Mouse (Mus musculus): ENCODE measurements at regions not wholly inside any gene's neighbourhood (a gene's known extent, or its start where the extent isn't known, plus 50 kb on each side); places are given as distances from the start of the nearest gene placed in this dataset.
"Not testable (repeated sequence)": the region's sequence is repeated elsewhere in the genome, so short reads cannot be mapped to it uniquely, and the experiment has no call there.

DNA sequence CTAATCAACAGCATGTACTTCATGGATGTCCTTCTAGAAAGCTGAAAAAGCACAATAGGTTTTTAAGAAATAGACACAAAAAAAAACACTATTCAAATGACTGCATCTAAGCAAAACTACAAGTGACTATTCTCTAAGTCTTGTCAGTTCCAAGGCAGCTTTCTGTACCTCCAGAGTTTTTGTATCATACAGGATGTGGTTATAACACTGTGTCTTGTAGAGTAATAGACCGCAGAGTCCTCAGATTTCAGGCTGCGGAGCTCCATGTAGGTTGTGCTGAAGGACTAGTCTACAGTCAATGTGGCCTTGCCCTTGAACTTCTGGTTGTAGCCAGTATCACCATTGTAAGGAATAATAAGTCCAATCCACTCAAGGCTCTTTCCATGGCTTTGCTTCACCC is 1137.7 kb upstream of the Zfp386 start:
- peak; percentile 69 for DNase-seq (ENCODE audit: low read depth)

DNA sequence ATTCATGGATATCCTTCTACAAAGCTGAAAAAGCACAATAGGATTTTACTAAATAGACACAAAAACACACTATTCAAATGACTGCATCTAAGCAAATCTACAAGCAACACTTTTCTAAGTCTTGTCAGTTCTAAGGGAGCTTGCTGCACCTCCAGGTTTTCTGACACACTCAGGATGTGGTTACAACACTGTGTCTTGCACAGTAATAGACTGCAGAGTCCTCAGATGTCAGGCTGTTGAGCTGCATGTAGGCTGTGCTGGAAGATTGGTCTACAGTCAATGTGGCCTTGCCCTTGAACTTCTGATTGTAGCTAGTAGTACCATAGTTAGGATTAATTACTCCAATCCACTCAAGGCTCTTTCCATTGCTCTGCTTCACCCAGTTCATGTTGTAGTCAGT is 1133.1 kb upstream of the Zfp386 start:
- peak; percentile 40 for DNase-seq (ENCODE audit: low read depth)

DNA sequence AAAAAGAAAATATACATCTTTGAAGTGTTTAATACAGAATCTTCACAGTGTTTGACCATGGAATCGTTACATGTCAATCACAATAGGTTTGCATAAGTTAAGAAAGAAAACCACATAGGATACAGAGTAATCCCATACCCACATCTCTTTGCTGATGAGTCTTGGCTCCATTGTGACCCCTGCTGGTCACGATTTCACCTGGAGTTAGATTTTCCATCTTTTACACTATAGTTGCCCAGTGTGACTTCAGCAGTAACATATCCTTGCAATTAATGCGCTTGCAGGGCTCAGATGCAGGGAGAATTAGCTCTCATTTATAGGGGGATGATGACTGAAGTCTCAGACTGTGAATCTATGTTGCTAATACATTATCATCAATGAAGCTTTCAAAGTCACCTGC is 1119.8 kb upstream of the Zfp386 start:
- DNase-seq (ENCODE audit: low read depth) = peak; percentile 52

DNA sequence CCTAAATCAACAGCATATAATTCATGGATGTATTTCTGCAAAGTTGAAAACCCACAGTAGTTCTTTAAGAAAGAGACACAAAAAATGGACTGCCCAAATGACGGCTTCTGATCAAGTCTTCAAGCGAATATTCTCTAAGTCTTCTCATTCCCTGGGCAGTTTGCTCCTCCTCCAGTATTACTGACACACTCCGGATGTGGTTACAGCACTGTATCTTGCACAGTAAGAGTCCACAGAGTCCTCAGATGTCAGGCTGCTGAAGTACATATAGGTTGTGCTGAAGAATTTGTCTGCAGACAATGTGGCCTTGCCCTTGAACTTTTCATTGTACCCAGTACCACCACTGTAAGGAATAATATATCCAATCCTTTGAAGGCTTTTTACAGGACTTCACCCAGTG is 1115.4 kb upstream of the Zfp386 start:
- DNase-seq (ENCODE audit: low read depth) = peak; percentile 35

DNA sequence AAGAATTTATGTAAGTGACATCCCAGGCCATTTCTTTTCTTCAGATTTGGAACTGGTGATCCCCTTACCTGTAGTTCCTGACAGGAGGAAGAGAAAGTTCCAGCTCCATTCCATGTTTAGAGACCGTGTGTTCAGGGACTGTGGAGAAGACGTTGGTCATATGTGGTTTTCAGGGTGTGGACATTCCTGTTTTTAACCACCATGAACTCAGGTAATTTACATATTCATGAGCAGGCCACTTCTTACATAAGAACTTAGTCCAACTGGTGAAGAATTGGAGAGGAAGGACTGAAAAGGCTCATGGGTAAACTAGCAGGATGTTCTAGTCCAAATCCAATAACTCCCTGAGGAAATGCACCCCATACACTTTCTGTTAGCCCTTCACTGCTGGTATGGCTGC is 1114.9 kb upstream of the Zfp386 start:
- no peak for DNase-seq (ENCODE audit: low read depth)

DNA sequence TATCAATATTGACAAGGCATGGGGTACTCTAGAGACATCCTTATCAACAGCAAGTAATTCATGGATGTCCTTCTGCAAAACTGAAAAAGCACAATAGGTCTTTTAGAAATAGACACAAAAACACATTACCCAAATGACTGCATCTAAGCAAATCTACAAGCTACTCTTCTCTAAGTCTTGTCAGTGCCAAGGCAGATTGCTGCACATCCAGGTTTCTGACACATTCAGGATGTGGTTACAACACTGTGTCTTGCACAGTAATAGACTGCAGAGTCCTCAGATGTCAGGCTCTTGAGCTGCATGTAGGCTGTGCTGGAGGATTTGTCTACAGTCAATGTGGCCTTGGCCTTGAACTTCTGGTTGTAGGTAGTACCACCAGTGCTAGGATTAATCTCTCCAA is 1110.7 kb upstream of the Zfp386 start:
- DNase-seq (ENCODE audit: low read depth) = peak; percentile 49

DNA sequence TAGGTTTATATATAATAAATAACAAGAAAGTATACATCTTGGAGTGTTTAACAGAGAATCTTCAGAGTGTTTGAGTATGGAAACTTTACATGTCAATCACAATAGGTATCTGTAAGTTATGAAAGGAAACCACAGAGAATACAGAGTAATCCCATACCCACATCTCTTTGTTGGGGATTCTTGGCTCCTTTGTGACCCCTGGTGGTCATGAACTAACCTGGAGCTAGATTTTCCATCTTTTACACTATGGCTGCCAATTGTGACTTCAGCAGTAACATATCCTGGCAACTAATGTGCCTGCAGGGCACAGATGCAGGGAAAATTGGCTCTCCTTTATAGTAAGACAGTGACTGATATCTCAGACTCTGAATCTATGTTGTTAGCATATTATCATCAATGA is 1107.9 kb upstream of the Zfp386 start:
- peak; percentile 49 for DNase-seq (ENCODE audit: low read depth)

DNA sequence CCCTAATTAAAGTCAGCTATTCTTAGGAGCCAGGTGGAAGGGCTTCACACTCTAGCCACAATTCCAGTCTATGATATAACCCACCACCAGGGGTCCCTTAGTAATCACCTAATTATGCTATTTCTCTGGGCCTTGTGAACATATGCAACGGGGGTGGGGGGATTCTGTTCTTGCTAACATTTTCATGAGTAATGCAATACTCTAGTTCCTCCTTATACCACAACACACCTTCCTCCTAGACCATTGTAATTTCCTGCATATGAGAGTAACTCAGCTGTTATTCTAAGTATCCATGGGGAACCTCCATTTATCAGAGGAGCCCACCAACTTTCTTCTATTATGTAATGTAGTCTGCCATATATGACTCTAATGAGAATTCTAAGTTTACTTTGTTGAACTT is 1085.4 kb upstream of the Zfp386 start:
- DNase-seq (ENCODE audit: low read depth) = peak; percentile 11

DNA sequence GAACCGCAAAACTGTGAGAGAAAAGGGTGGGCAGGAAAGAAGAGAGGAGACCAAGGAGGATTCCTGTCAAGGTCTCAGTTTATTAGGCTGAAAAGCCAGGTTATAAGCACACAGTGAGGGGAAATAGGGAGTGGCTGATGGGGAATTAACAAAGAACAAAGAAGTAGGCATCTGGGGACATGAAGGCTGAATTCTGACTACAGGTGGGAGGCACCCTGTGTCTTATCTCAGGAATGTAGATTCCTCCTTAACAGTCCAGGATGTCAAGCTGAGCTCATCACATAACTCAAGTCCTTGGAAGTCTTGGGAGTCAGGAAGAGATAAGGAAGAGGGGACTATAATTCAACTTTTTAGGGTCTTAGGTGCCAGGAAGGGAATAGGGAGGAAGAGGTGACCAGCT is 1083.3 kb upstream of the Zfp386 start:
- not testable (repeated sequence) for DNase-seq (ENCODE audit: low read depth)

DNA sequence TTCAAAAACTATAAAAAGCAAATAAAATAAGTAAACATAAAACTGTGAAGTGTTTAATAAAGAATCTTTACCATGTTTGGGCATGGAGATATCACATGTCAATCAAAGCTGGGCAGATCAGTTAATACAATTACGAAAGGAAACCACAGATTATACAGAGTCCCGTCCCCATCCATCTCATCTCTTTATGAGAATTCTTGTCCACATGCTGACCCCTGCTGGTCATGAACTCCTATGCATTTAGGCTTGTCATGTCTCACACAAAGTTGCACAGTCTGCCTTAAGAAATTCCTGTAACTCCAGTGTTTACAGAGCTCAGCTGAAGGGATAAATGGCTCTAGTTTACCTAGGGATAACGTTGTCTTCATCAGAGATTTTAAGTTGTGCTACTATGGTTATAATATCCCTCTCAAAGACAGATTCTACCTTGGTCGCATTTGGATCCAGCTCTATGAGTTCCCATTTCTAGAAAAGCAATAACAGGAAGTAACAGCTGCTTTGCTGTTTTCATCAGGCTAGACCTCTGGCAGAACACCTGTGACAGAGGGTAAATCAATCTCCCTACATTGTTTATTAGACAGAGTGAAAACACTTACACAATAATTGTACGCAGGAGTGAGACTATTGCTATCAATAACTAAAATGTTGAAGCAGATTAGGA is 1065.9 kb upstream of the Zfp386 start:
- peak; percentile 80 for DNase-seq (ENCODE audit: low read depth)

DNA sequence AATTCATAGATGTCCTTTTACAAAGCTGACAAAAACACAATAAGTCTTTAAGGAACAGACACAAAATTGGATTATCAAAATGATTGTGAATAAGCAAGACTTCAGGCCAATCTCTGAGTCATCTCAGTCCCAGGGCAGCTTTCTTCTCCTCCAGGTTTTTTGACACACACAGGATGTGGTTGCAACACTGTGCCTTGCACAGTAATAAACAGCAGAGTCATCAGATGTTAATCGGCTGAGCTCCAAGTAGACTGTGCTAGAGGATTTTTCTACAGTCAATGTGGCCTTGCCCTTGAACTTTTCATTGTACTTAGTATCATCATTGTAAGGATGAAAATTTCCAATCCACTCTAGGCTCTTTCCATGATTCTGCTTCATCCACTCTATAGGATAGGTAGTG is 1056.6 kb upstream of the Zfp386 start:
- DNase-seq (ENCODE audit: low read depth) = peak; percentile 74

DNA sequence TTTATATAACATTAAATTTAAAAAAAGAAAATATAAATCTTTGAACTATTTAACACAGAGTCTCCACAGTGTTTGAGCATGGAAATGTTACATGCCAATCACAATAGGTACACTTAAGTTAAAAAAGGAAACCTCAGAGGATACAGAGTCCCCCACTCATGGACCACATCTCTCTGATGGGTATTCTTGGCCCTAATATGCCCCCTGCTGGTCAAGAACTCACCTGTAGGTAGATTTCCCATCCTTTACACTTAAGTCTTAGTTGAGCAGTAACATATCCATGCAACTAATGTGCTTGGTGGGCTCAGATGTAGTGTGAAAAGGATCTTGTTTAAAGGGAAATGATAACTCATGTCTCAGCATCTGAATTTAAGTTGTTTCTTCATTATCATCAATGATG is 1050.7 kb upstream of the Zfp386 start:
- peak; percentile 66 for DNase-seq (ENCODE audit: low read depth)

DNA sequence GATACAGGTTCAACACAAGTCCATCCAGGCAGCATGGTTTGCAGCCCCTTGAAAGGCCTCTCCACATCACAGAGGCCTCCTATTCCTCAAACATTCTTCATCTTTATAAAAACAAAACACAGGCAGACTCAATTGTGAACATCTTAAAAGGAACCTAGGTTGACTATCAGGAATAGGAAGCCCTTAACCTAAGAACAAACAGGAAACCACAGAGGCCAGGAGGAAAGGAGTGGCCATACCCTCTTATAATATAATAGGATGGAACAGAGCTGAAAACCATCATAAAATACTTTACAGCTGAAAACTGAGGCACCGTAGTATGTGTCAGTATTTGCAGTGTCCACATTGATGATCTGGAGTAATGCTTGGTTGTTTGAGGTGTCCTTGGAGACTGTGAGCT is 1044.4 kb upstream of the Zfp386 start:
- no peak for DNase-seq (ENCODE audit: low read depth)

DNA sequence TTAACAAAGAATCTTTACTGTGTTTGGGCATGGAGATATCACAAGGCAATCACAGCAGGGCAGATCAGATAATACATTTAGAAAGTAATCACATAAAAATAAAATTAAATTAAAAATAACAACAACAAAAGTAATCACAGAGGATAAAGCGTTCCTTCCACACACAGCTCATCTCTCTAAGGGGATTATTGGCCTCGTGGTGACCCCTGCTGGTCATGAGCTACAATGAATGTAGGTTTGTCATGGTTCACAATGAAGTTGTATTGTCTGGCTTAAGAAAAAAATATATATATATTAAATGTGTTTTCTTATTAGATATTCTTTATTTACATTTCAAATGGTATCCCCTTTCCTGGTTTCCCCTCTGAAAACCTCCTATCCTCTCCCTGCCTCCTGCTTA is 1039.1 kb upstream of the Zfp386 start:
- DNase-seq (ENCODE audit: low read depth) = peak; percentile 56

DNA sequence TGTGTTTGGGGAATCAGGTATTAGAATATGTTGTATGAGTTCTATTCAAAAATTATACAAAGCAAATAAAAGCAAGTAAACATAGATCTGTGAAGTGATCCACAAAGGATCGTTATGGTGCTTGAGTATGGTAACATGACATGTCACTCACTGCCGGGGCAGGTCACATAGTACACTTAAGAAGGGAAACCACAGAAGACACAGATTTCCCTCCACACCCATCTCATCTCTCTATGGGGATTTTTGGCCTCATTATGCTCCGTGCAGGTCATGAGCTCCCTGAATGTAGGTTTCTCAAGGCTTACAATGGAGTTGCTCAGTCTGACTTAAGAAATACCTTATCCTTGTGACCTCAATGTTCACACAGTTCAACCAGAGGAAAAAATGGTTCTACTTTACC is 1034.8 kb upstream of the Zfp386 start:
- peak; percentile 20 for DNase-seq (ENCODE audit: low read depth)

DNA sequence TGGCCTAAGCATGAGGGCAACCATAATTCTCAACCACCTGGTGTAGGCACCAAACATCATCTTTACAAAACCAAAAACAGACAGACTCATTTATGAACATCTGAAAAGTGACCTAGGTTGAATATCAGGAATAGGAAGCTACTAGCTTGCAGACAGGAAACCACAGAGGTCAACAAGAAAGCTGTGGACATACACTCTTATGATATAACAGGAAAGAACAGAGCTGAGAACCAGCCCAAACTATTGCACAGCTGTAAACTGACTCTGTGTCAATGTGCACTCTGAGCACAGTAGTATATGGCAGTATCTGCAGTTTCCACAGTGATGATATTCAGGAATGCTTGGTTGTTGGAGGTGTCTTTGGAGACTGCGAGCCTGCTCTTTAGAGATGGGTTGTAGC is 1023.8 kb upstream of the Zfp386 start:
- DNase-seq (ENCODE audit: low read depth) = no peak

DNA sequence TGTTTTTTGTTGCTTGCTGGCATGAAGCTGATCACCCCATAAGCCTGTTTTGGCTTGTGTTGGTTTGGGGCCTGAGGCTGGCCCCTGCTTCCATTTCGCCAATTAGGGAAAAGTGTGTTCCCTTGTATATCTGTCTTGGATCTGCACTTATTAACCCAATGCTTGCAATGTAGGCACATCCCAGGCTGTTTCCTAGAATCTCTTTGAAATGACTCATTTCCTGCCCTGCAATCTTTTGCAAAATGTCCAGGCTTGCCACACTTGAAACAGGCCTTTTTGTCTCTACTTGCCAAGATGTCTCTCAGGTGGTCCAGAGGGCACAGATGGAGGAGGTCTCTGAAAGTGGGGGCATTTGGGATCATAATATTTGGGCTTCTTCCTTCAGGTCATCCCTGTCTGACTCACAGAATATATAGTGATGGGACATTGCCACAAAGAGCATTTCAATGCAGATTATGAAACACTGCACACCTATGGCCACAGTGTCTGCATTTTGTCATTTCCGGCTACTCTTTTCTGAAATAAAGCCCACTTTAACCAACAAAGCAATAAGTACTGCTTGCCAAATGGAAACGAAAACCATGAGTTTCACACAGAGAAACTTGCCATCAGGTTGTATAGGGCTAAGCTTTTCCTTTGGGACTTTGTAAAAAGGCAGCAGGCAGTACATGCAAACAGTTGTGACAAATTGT is 1012.9 kb upstream of the Zfp386 start:
- no peak for DNase-seq (ENCODE audit: low read depth)

DNA sequence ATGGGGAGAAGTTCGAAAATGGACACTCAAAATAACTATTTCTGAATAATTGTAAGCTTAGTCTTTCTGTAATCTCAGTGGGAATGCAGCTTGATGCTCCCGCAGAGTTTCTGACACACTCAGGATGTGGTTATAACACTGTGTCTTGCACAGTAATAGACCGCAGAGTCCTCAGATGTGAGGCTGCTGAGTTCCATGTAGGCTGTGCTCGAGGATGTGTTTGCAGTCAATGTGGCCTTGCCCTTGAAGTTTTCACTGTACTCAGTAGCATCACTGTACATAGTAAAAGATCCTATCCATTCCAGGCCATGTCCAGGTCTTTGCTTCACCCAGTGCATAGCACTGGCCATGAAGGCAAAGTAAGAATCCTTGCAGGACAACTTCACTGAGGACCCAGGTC is 992.4 kb upstream of the Zfp386 start:
- DNase-seq (ENCODE audit: low read depth) = peak; percentile 34

DNA sequence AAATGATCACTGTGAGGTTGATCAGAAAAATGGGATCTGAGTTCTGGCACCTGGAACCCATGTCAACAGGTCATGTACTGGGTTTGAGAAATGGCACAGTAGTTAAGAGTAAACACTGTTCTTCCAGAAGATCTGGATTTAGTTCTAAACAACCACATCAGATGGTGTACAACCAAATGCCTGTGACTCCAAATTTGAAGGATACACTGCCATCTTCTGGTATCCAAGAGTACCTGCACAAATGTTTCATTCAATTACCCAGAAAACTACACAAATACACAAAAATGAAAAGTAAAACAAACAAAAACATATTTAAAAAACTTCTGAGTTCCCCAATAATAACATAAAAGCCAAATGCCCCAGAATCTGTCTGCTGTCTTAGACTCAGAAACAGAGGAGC is 987.6 kb upstream of the Zfp386 start:
- DNase-seq (ENCODE audit: low read depth) = peak; percentile 9

DNA sequence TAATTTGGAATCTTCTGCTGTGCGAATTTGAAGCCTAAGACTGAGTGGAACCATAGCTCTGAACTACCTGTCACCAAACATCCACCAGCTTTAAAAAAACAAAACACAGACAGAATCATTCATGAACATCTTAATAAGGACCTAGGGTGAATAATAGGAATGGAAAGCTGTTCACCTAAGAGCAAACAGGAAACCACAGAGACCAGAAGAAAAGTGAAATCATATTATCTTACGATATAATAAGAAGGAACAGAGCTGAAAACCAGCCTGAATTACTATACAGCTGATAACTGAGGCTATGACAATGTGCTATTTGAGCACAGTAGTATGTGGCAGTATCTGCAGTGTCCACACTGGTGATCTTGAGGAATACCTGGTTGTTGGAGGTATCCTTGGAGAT is 980.3 kb upstream of the Zfp386 start:
- no peak for DNase-seq (ENCODE audit: low read depth)

DNA sequence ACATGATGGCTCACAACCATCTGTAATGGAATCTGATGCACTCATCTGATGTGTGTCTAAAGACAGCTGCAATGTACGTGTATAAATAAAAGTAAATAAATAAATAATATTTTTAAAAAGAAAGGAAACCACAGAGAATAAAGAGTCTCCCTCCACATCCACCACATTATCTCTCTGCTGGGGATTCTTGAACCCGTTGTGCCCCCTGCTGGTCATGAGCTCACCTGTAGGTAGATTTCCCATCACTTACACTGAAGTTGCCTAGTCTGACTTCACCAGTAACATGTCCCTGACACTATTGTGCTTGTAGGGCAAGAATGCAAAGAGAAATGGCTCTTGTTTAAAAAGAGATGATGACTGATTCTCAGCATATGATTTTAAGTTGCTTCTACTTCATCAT is 956.1 kb upstream of the Zfp386 start:
- peak; percentile 42 for DNase-seq (ENCODE audit: low read depth)

DNA sequence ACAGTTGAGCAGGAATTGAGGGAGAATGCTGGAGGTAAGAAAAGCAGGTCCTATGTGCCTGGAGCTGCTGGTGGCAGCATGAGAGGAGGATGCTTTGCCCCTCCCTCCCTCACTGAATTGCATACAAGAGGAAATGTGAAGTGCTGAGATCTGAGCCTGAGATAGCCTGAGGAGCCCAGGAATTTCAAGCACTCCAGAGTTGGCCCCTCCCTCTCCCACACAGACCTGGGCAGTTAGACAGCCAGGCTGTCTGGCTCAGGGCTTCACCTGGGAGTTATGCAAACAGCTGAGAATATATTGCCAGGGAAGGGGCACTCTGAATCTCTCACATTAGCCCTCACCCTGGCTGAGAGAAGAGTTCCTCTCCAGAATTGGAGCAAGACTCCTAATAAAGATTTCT is 937.8 kb upstream of the Zfp386 start:
- DNase-seq (ENCODE audit: low read depth) = no peak

DNA sequence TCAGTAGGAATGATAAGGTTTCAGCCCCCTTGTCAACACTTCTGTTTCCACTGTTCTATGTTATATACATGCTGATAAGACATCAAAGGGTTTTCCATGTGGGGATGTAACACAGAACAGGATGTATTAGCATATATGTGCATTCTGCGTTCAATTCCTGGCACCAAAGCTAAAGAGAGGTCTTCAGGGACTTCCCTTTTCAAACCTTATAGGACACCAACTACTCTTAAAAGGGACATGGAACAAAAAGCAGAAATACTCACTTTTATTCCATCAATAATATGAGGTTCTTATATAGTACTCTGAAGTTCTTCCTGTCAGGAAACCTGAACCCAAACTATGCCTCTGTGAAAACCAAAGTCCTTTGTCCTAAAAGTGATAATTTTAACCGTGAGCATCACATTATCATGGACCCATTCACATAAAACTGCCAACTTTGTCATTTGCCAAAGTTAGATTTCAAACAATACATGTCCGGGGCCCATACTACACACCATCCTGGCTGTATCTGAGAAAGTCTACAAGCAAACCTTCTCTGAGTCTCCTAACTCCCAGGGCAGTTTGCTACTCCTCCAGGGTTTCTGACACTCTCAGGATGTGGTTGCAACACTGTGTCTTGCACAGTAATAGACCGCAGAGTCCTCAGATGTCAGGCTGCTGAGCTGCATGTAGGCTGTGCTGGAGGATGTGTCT is 928.2 kb upstream of the Zfp386 start:
- peak; percentile 41 for DNase-seq (ENCODE audit: low read depth)
